Mouse (Mus musculus) stomach, postnatal 0 days (tissue): ENCODE results near the gene Pus7. TPM values are rescaled to one million over a fixed set of nuclear protein-coding genes. Genes with fewer than 3 reads are reported as not detected.
"Not testable (repeated sequence)": the region's sequence is repeated elsewhere in the genome, so short reads cannot be mapped to it uniquely, and the experiment has no call there.

Experiments used
- ATAC-seq: fragments of 200-750 bp; cut with Nextera tagmentation; 2 replicates; pipeline ENCODE4 v1.8.0; 2017; ENCODE audit not compliant: low FRiP score, low TSS enrichment
- DNase-seq: peaks from one replicate; pipeline ENCODE4 v3.0.0-alpha.2; 2016; ENCODE audit warnings: low spot score
- H3K27ac ChIP-seq: fragments of 300-500 bp; sonication (generic); replicated peaks from 2 replicates; pipeline ENCODE4 v1.5.1; 2014; ENCODE audit warnings: mild to moderate bottlenecking, control low read depth
- H3K27me3 ChIP-seq: fragments of 300-500 bp; sonication (generic); 2 replicates; pipeline ENCODE4 v1.6.1; 2014; ENCODE audit warnings: low read length; ENCODE audit not compliant: control insufficient read depth, insufficient read depth
- H3K36me3 ChIP-seq: fragments of 300-500 bp; sonication (generic); 2 replicates; pipeline ENCODE4 v1.6.1; 2014; ENCODE audit warnings: low read length, mixed read lengths; ENCODE audit not compliant: control insufficient read depth, insufficient read depth
- H3K4me1 ChIP-seq: fragments of 300-500 bp; sonication (generic); replicated peaks from 2 replicates; pipeline ENCODE4 v1.6.1; 2014; ENCODE audit warnings: antibody characterized with exemption; ENCODE audit not compliant: control insufficient read depth, insufficient read depth
- H3K4me2 ChIP-seq: fragments of 300-500 bp; sonication (generic); replicated peaks from 2 replicates; pipeline ENCODE4 v1.6.1; 2014; ENCODE audit warnings: low read depth, mild to moderate bottlenecking, control low read depth, moderate library complexity
- H3K4me3 ChIP-seq: fragments of 300-500 bp; sonication (generic); 2 replicates; pipeline ENCODE4 v1.5.1; 2014; ENCODE audit warnings: low read depth, low read length, control low read depth
- H3K9ac ChIP-seq: fragments of 300-500 bp; sonication (generic); 2 replicates; pipeline ENCODE4 v1.6.1; 2014; ENCODE audit warnings: mild to moderate bottlenecking, low read length, control low read depth, mixed read lengths
- H3K9me3 ChIP-seq: fragments of 300-500 bp; sonication (generic); 2 replicates; pipeline ENCODE4 v1.6.1; 2016; ENCODE audit warnings: low read length; ENCODE audit not compliant: control insufficient read depth
- CTCF ChIP-seq: IDR thresholded peaks from 2 replicates; pipeline ENCODE4 v1.5.1; 2016; ENCODE audit warnings: antibody characterized with exemption, low read depth, mild to moderate bottlenecking, moderate library complexity
- EP300 ChIP-seq: optimal IDR thresholded peaks from 2 replicates; pipeline ENCODE3; 2016; ENCODE audit warnings: antibody characterized with exemption
- WGBS: fragments of 180-500 bp; shearing (Covaris S2); extraction: QIAGEN DNeasy Blood & Tissue Kit; methylation state at CpG from one replicate; pipeline ENCODE4 v1.1.7; 2014; 5-methylcytosine and 5-hydroxymethylcytosine counted together
- polyA plus RNA-seq: library from polyadenylated mRNA; unstranded; fragments of >200 nt; fragmentation: Nextera tagmentation; extraction: Ambion mirVana; gene quantifications from 2 replicates; pipeline ENCODE4 v1.2.1, GENCODE M21; 2015

Gene Pus7
- polyA plus RNA-seq, 1 experiment from 2014 or later = 13.8 TPM

GRCm38 (mm10) chr5:23713401-23714335 is 69.8 kb downstream of the Pus7 start:
- Histone ChIP-seq H3K36me3 (peaks cover 6% of the 10 kb centered on the region; the same call in 1 of the 2 replicates), H3K27ac (no peak overlapping the region), H3K27me3 (no peaks in the 10 kb centered on the region), H3K4me2 (no peak overlapping the region), H3K4me3 (no peak overlapping the region), H3K9me3 (0 out of 2 replicates have a peak, but pooled peaks cover 2% of the 10 kb centered on the region), H3K4me1 (no peaks in the 10 kb centered on the region), H3K9ac (no peak overlapping the region)
- no peak for ATAC-seq
- DNase-seq = no peak
- WGBS = 87% methylated on average over 8 of the region's 8 CpGs
- no peak for TF ChIP-seq EP300
- TF ChIP-seq CTCF = no peak

- H3K4me1 ChIP-seq = no peaks in the 10 kb centered on the region
- H3K36me3 ChIP-seq = peaks cover 6% of the 10 kb centered on the region; the same call in 1 of the 2 replicates
- peak overlapping the region; percentile 61 for H3K9ac ChIP-seq
- WGBS = 2% methylated on average over 56 of the region's 60 CpGs
- TF ChIP-seq CTCF (peak; percentile 64), EP300 (no peak)
- no peaks in the 10 kb centered on the region for H3K27me3 ChIP-seq
- H3K27ac ChIP-seq = peak overlapping the region; percentile 40; the same call in 1 of the 2 replicates
- DNase-seq = peak; percentile 63
- ATAC-seq = peak; percentile 97
- 0 out of 2 replicates have a peak, but pooled peaks cover 2% of the 10 kb centered on the region for H3K9me3 ChIP-seq
- H3K4me3 ChIP-seq = peak overlapping the region; percentile 60
- H3K4me2 ChIP-seq = peak overlapping the region; percentile 81
Observed at GRCm38 (mm10) chr5:23712130-23713001, 71.1 kb downstream of the Pus7 start.

- WGBS = 44% methylated on average over 6 of the region's 6 CpGs
- H3K27me3 ChIP-seq, DNase-seq, H3K36me3 ChIP-seq, ATAC-seq, H3K9me3 ChIP-seq, H3K27ac ChIP-seq, H3K4me1 ChIP-seq: not testable (repeated sequence)
- H3K4me3 ChIP-seq = peak overlapping the region; percentile 60
- peak overlapping the region; percentile 61 for H3K9ac ChIP-seq
- H3K4me2 ChIP-seq = peak overlapping the region; percentile 81
- TF ChIP-seq CTCF = peak; percentile 56
Observed at GRCm38 (mm10) chr5:23711671-23712129, 71.8 kb downstream of the Pus7 start.

GRCm38 (mm10) chr5:23711244-23711643 is 72.3 kb downstream of the Pus7 start:
- H3K9me3 ChIP-seq = 0 out of 2 replicates have a peak, but pooled peaks cover 2% of the 10 kb centered on the region
- H3K4me1 ChIP-seq = no peaks in the 10 kb centered on the region
- ATAC-seq = no peak
- no peaks in the 10 kb centered on the region for H3K27me3 ChIP-seq
- WGBS = 97% methylated on average over 4 of the region's 4 CpGs
- H3K9ac ChIP-seq = no peak overlapping the region
- no peak for DNase-seq
- no peak overlapping the region for H3K4me2 ChIP-seq
- H3K36me3 ChIP-seq = peaks cover 8% of the 10 kb centered on the region; the same call in 1 of the 2 replicates
- H3K4me3 ChIP-seq = no peak overlapping the region
- TF ChIP-seq EP300 = no peak
- no peak for TF ChIP-seq CTCF
- no peak overlapping the region for H3K27ac ChIP-seq

GRCm38 (mm10) chr5:23709661-23710060 is 73.8 kb downstream of the Pus7 start:
- no peaks in the 10 kb centered on the region for H3K27me3 ChIP-seq
- peaks cover 8% of the 10 kb centered on the region; the same call in 1 of the 2 replicates for H3K36me3 ChIP-seq
- 100% methylated on average over 1 of the region's 1 CpGs for WGBS
- no peak for TF ChIP-seq CTCF
- TF ChIP-seq EP300 = no peak
- ATAC-seq (no peak), DNase-seq (no peak)
- H3K4me2 ChIP-seq = no peak overlapping the region
- no peak overlapping the region for H3K4me3 ChIP-seq
- no peak overlapping the region for H3K9ac ChIP-seq
- no peak overlapping the region for H3K27ac ChIP-seq
- 0 out of 2 replicates have a peak, but pooled peaks cover 2% of the 10 kb centered on the region for H3K9me3 ChIP-seq
- no peaks in the 10 kb centered on the region for H3K4me1 ChIP-seq

- H3K9ac ChIP-seq, DNase-seq, H3K27ac ChIP-seq, H3K27me3 ChIP-seq, H3K4me2 ChIP-seq, H3K4me1 ChIP-seq, ATAC-seq, H3K4me3 ChIP-seq: not testable (repeated sequence)
- WGBS = 98% methylated on average over 30 of the region's 34 CpGs
- peaks cover 12% of the 10 kb centered on the region for H3K9me3 ChIP-seq
- peaks cover 19% of the 10 kb centered on the region; the same call in 1 of the 2 replicates for H3K36me3 ChIP-seq
Observed at GRCm38 (mm10) chr5:23706601-23707597, 76.6 kb downstream of the Pus7 start.
